Mouse (Mus musculus) ES-E14 (cell line): ENCODE data around the gene Blnk. TPM values are rescaled to one million over a fixed set of nuclear protein-coding genes. Genes with fewer than 3 reads are reported as not detected.

Experiments
- DNase-seq: peaks from one replicate; pipeline ENCODE4 v3.0.0-alpha.2; 2013; ENCODE audit warnings: low read depth, low spot score
- H3K27ac ChIP-seq: 2 replicates; pipeline ENCODE4 v1.5.1; 2012; ENCODE audit warnings: low read depth, mild to moderate bottlenecking, low read length, moderate library complexity, mixed read lengths; ENCODE audit not compliant: poor library complexity, insufficient read depth, severe bottlenecking
- H3K36me3 ChIP-seq: 2 replicates; pipeline ENCODE4 v1.6.1; 2012; ENCODE audit warnings: mild to moderate bottlenecking, low read length, moderate library complexity, mixed read lengths; ENCODE audit not compliant: control insufficient read depth, poor library complexity, insufficient read depth, severe bottlenecking
- H3K4me1 ChIP-seq, 2 experiments: fragments of 150-350 bp in 1 of 2; sonication (generic) in 1 of 2; 2 replicates each; pipeline ENCODE4 v1.6.1; 2012; ENCODE audit warnings: low read length in 2 of 2, mild to moderate bottlenecking in 1 of 2, mixed read lengths in 1 of 2; ENCODE audit not compliant: control insufficient read depth in 2 of 2, insufficient read depth in 2 of 2, poor library complexity in 1 of 2
- H3K4me3 ChIP-seq, 2 experiments: fragments of 150-350 bp in 1 of 2; sonication (generic) in 1 of 2; 2 replicates each; pipeline ENCODE4 v1.5.1; 2012; ENCODE audit warnings: low read length in 2 of 2, low read depth in 1 of 2, mild to moderate bottlenecking in 1 of 2, mixed read lengths in 1 of 2; ENCODE audit not compliant: insufficient read depth in 1 of 2, poor library complexity in 1 of 2, severe bottlenecking in 1 of 2
- H3K9ac ChIP-seq: 2 replicates; pipeline ENCODE4 v1.6.1; 2012; ENCODE audit warnings: low read depth, mild to moderate bottlenecking, low read length, mixed read lengths; ENCODE audit not compliant: poor library complexity, insufficient read depth, severe bottlenecking
- H3K9me3 ChIP-seq: fragments of 150-350 bp; sonication (generic); 2 replicates; pipeline ENCODE4 v1.6.1; 2012; ENCODE audit warnings: low read depth, mild to moderate bottlenecking, low read length; ENCODE audit not compliant: control insufficient read depth, insufficient read depth
- CHD2 ChIP-seq: IDR thresholded peaks from 2 replicates; pipeline ENCODE4 v1.6.1; 2014; ENCODE audit warnings: mild to moderate bottlenecking, low read depth, low read length, inconsistent platforms
- HCFC1 ChIP-seq: IDR thresholded peaks from 2 replicates; pipeline ENCODE4 v1.6.1; 2012; ENCODE audit warnings: low read length, inconsistent platforms, borderline replicate concordance; ENCODE audit not compliant: insufficient read depth
- MAFK ChIP-seq: IDR thresholded peaks from 2 replicates; pipeline ENCODE4 v1.6.1; 2014; ENCODE audit warnings: mild to moderate bottlenecking, low read depth, low read length, inconsistent platforms; ENCODE audit not compliant: insufficient read depth
- ZC3H11A ChIP-seq: IDR thresholded peaks from 2 replicates; pipeline ENCODE4 v1.6.1; 2012; ENCODE audit warnings: low read depth, mild to moderate bottlenecking, inconsistent platforms, low read length, borderline replicate concordance
- ZNF384 ChIP-seq: IDR thresholded peaks from 2 replicates; pipeline ENCODE4 v1.6.1; 2012; ENCODE audit warnings: low read depth, low read length, inconsistent platforms
- in situ Hi-C, 2 experiments: fragments of 600-800 bp; cut with MboI; formaldehyde crosslinking; loops; one replicate each; pipeline ENCODE4 v1.15.1; 2025; ENCODE audit warnings: low sequenced_read_pairs in 2 of 2, inconsistent platforms in 1 of 2; ENCODE audit not compliant: unreplicated experiment in 2 of 2
- total RNA-seq: library from RNA; depleted of rRNA; stranded (reverse); fragments of 300-350 nt; gene quantifications from 2 replicates; pipeline ENCODE4 v1.2.3, GENCODE M21; 2012

Gene Blnk
- total RNA-seq, 1 experiment: 1.7 TPM

- H3K4me1 ChIP-seq: peaks cover 7 to 14% of the 10 kb centered on the region in 2 experiments; a peak in 3 of 4 replicates
- in situ Hi-C loops: no loop called here
- no peak for TF ChIP-seq HCFC1
- TF ChIP-seq MAFK: no peak
- TF ChIP-seq CHD2: no peak
- no peak for TF ChIP-seq ZNF384
- no peak for TF ChIP-seq ZC3H11A
Measured at GRCm38 (mm10) chr19:40992517-40993044, 1.8 kb downstream of the Blnk start.

GRCm38 (mm10) chr19:40992096-40992495 is 2.2 kb downstream of the Blnk start:
- no peak for DNase-seq

More at GRCm38 (mm10) chr19:40992517-40993044, 1.8 kb downstream of the Blnk start:
- no peak overlapping the region for H3K9ac ChIP-seq
- no peak overlapping the region for H3K27ac ChIP-seq
- H3K4me3 ChIP-seq: no peak overlapping the region
- H3K9me3 ChIP-seq: no peaks in the 10 kb centered on the region
- H3K36me3 ChIP-seq: no peaks in the 10 kb centered on the region
- no peak for DNase-seq

DNA sequence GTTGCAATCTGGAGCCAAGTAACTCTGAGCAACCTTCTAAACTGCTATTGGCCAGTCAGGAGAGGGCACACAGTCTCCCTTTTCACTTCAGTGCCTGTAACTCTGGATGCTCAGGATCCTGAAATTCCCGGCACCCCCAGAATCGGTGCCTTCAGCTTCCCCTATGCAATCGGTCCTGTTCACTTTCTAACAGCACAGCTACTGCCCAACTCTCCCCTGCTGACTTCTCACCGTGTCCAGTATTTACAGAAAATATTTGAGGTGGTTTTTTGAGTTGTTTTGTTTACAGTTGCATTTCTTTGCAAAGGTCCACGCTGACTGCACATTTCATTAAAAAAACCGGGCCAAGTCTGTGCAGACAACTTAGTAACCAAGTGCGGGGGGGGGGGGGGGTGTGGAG is 2.7 kb downstream of the Blnk start:
- in situ Hi-C loops: no loop called here
- H3K9me3 ChIP-seq: no peaks in the 10 kb centered on the region
- no peaks in the 10 kb centered on the region for H3K36me3 ChIP-seq
- TF ChIP-seq CHD2 (no peak), HCFC1 (no peak), MAFK (no peak), ZNF384 (no peak), ZC3H11A (no peak)
- H3K4me1 ChIP-seq: peaks cover 7 to 14% of the 10 kb centered on the region in 2 experiments; a peak in 3 of 4 replicates
- no peak overlapping the region for H3K4me3 ChIP-seq
- H3K27ac ChIP-seq: no peak overlapping the region
- DNase-seq: no peak
- no peak overlapping the region for H3K9ac ChIP-seq

More at GRCm38 (mm10) chr19:40992096-40992495, 2.2 kb downstream of the Blnk start:
- Histone ChIP-seq H3K4me1 (peaks cover 7 to 14% of the 10 kb centered on the region in 2 experiments; a peak in 3 of 4 replicates), H3K36me3 (no peaks in the 10 kb centered on the region), H3K27ac (no peak overlapping the region), H3K9me3 (no peaks in the 10 kb centered on the region), H3K4me3 (no peak overlapping the region), H3K9ac (no peak overlapping the region)
- in situ Hi-C loops: no loop called here
- TF ChIP-seq MAFK: no peak

DNA sequence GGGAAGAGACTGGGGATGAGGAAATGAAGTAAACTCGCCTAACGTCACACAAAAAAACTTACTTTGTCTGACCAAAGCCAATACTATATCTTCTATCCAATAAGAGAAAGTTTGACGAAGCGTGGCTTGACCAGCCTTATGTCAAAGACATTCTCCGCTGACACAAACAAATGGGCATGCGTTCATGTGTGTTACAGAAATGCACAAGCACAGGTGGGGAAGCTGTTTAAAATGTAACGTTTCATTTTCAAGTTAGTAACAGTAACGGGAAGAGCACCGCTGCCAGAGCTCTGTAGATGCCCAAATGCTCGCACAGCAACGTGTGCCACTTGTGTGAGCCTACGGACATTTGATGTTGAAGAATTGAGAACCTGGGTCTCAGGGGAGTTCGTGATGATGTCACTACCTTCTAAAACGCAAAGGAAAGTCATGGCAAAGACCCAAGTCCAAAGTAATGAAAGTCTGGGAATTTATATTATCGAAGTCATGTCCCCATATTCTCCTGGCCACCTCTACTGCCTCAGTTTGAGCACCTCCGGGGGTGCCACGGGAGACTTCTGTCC is 3.5 kb downstream of the Blnk start:
- no peak for DNase-seq
- in situ Hi-C loops: no loop called here
- Histone ChIP-seq H3K9ac (no peak overlapping the region), H3K4me1 (peaks cover 7 to 13% of the 10 kb centered on the region in 2 experiments; a peak in 3 of 4 replicates), H3K36me3 (no peaks in the 10 kb centered on the region), H3K27ac (no peak overlapping the region), H3K9me3 (no peaks in the 10 kb centered on the region), H3K4me3 (no peak overlapping the region)
- TF ChIP-seq ZC3H11A: no peak
- no peak for TF ChIP-seq ZNF384
- no peak for TF ChIP-seq MAFK

DNA sequence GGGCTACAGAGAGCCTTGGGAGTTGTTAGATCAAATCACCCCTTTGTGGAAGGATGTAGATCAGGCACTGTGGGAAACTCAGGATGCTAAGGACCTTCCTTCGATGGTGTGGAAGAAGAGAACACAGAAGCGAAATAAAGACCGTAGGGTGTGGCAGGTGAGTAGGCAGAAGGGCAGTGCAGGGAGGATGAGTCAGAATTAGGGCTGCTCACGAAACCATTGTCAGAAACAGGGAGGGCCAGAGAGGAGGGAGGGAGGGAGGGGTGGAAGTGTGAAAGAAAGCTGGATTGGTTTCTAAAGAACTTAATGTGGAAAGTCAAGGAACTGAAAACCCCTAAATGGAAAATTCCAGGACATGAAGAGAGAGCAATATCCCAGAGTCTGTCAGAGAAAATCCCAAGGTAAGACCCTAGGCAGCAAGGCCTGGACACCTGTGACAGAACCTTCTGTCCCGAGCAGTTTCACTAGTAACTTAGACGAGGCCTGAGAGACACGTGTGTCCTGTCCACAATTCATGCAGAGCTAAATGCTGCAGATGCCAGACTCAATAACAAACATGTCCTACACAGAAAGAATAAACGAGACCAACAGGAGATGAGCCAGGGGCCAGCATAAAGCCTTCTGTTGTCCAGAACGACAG is 4.3 kb downstream of the Blnk start:
- Histone ChIP-seq H3K4me1 (peaks cover 7 to 11% of the 10 kb centered on the region in 2 experiments; a peak in 3 of 4 replicates), H3K9me3 (no peaks in the 10 kb centered on the region), H3K4me3 (no peak overlapping the region), H3K36me3 (no peaks in the 10 kb centered on the region), H3K27ac (no peak overlapping the region), H3K9ac (no peak overlapping the region)
- no peak for DNase-seq
- TF ChIP-seq ZC3H11A: no peak
- no peak for TF ChIP-seq HCFC1
- TF ChIP-seq ZNF384: no peak
- TF ChIP-seq MAFK: no peak
- TF ChIP-seq CHD2: no peak
- in situ Hi-C loops: no loop called here
